ENCODE assay signal across 27 mouse cellular contexts in genomic region chr9:117317251-117317650, GRCm38 (mm10).
DNase-seq lines count a peak whose midpoint lies in the region; ATAC-seq and TF ChIP-seq lines count a peak whose summit lies in the region.
"Had no signal": no experiment of that assay in that cellular context is flagged by ENCODE, and none has a peak within 500 bp of the region (broad histone marks: within the 10 kb centered on the region; RNA-seq: fewer than 3 reads in every experiment).

No protein-coding gene starts in this region.

- in situ Hi-C loops in ES-E14 (cut with MboI; ENCODE audit: low sequenced_read_pairs in 2 of 2, unreplicated experiment in 2 of 2): no loop called here

- no peaks in the 10 kb centered on the region for H3K9me3 ChIP-seq in lung, postnatal 0 days (ENCODE audit: low read length)
- H3K9me3 ChIP-seq in ES-E14 (ENCODE audit: control insufficient read depth, insufficient read depth, low read depth, low read length): no peaks in the 10 kb centered on the region
- H3K9me3 ChIP-seq: forebrain, embryonic 10.5 days; forebrain, embryonic 13.5 days; heart, embryonic 10.5 days; heart, embryonic 13.5 days had no signal

- 0 out of 2 replicates have a peak, but pooled peaks have one; percentile 38 for TF ChIP-seq EP300 in lung, postnatal 0 days (IDR thresholded peaks at IDR 0.05)

- H3K4me2 ChIP-seq in lung, postnatal 0 days (replicated peaks; ENCODE audit: low read depth, low read length): no peak overlapping the region
- H3K4me2 ChIP-seq: forebrain, embryonic 13.5 days; heart, embryonic 13.5 days; hindbrain, embryonic 14.5 days had no signal

- no peak overlapping the region for H3K4me3 ChIP-seq in lung, postnatal 0 days (ENCODE audit: low read depth, low read length)
- H3K4me3 ChIP-seq in ES-E14 (ENCODE audit: insufficient read depth in 1 of 2, low read depth in 1 of 2, low read length in 2 of 2, poor library complexity in 1 of 2, severe bottlenecking in 1 of 2): no peak overlapping the region
- H3K4me3 ChIP-seq: forebrain, embryonic 10.5 days; forebrain, embryonic 13.5 days; gastrocnemius, adult 2 months; heart, adult 2 months; heart, embryonic 10.5 days; heart, embryonic 13.5 days had no signal

- H3K9ac ChIP-seq in lung, postnatal 0 days (replicated peaks; ENCODE audit: low read depth): no peak overlapping the region
- H3K9ac ChIP-seq in ES-E14 (ENCODE audit: insufficient read depth, low read depth, low read length, poor library complexity, severe bottlenecking): no peak overlapping the region
- H3K9ac ChIP-seq: forebrain, embryonic 13.5 days; heart, embryonic 13.5 days; hindbrain, embryonic 14.5 days had no signal

- DNase-seq in lung, postnatal 0 days (ENCODE audit: low spot score): peak; percentile 31
- DNase-seq in lung, postnatal 10 days: no peak
- DNase-seq in ES-CJ7 (ENCODE audit: low read depth, low spot score) (peak; percentile 31), ES-E14 (ENCODE audit: low read depth, low spot score) (peak; percentile 19), ZHBTc4 (ENCODE audit: low read depth, low spot score) (peak; percentile 72)
- no peak for DNase-seq in adrenal gland, postnatal 25 days
- no peak for DNase-seq in cerebellum, postnatal 10 days
- no peak for DNase-seq in gastrocnemius, adult 18-20 months (ENCODE audit: low spot score)
- DNase-seq: adrenal gland, postnatal 10 days; cerebellum, adult 11-12 months; cerebellum, adult 8-10 months; cerebellum, postnatal 14 days; gastrocnemius, adult 2 months; gastrocnemius, postnatal 14 days; heart, adult 2 months; heart, postnatal 14 days; heart, postnatal 4 days had no signal

- no peak overlapping the region for H3K27ac ChIP-seq in lung, postnatal 0 days (ENCODE audit: low read length)
- no peak overlapping the region for H3K27ac ChIP-seq in ES-E14 (ENCODE audit: insufficient read depth, low read depth, low read length, poor library complexity, severe bottlenecking)
- H3K27ac ChIP-seq: forebrain, embryonic 10.5 days; forebrain, embryonic 13.5 days; gastrocnemius, adult 2 months; heart, adult 2 months; heart, embryonic 10.5 days; heart, embryonic 13.5 days; hindbrain, embryonic 14.5 days; hindbrain, postnatal 0 days had no signal

- WGBS in lung, postnatal 0 days: 75% methylated on average over 7 of the region's 7 CpGs

- H3K4me1 ChIP-seq in lung, postnatal 0 days (ENCODE audit: insufficient read depth, low read depth, low read length): no peaks in the 10 kb centered on the region
- H3K4me1 ChIP-seq in ES-E14 (ENCODE audit: control insufficient read depth in 2 of 2, insufficient read depth in 2 of 2, low read length in 2 of 2, poor library complexity in 1 of 2): no peaks in the 10 kb centered on the region
- H3K4me1 ChIP-seq: forebrain, embryonic 10.5 days; forebrain, embryonic 13.5 days; heart, embryonic 10.5 days had no signal

- ATAC-seq in lung, postnatal 0 days: peak; percentile 53; the same call in 1 of the 2 replicates
- ATAC-seq: CD4-positive, CD25-positive, alpha-beta regulatory T cell, adult 4 months; forebrain, embryonic 13.5 days; forebrain, embryonic 16.5 days; hindbrain, postnatal 0 days; inflammation-experienced regulatory T-cells, adult 6 months had no signal

- no peaks in the 10 kb centered on the region for H3K27me3 ChIP-seq in lung, postnatal 0 days (replicated peaks; ENCODE audit: insufficient read depth, low read length)
- H3K27me3 ChIP-seq: forebrain, embryonic 13.5 days; heart, embryonic 13.5 days had no signal

- TF ChIP-seq CTCF in lung, postnatal 0 days (IDR thresholded peaks at IDR 0.05): no peak

- H3K36me3 ChIP-seq in lung, postnatal 0 days (ENCODE audit: insufficient read depth, low read length): no peaks in the 10 kb centered on the region
- H3K36me3 ChIP-seq in ES-E14 (ENCODE audit: control insufficient read depth, insufficient read depth, low read length, poor library complexity, severe bottlenecking): no peaks in the 10 kb centered on the region
- H3K36me3 ChIP-seq: forebrain, embryonic 10.5 days; G1E; heart, embryonic 10.5 days; heart, embryonic 13.5 days had no signal

TF ChIP-seq in ES-E14, 5 proteins besides CTCF, POLR2A, EP300 and RAD21:
- TF ChIP-seq ZNF384 (IDR thresholded peaks at IDR 0.05; ENCODE audit: low read depth, low read length): no peak
- TF ChIP-seq CHD2 (IDR thresholded peaks at IDR 0.05; ENCODE audit: low read depth, low read length): no peak
- TF ChIP-seq ZC3H11A (IDR thresholded peaks at IDR 0.05; ENCODE audit: borderline replicate concordance, low read depth, low read length): no peak
- TF ChIP-seq HCFC1 (IDR thresholded peaks at IDR 0.05; ENCODE audit: borderline replicate concordance, insufficient read depth, low read length): no peak
- TF ChIP-seq MAFK (IDR thresholded peaks at IDR 0.05; ENCODE audit: insufficient read depth, low read depth, low read length): no peak

Comparison
In these comparisons a context has a peak if more than half of its experiments do, and no peak if none do; other contexts are left out.
1. DNase-seq: peak in lung, postnatal 0 days (single experiment), ES-CJ7 (single experiment), ES-E14 (single experiment) and ZHBTc4 (single experiment); none in lung, postnatal 10 days (single experiment), adrenal gland, postnatal 25 days (single experiment), cerebellum, postnatal 10 days (0 of 2) and gastrocnemius, adult 18-20 months (single experiment).